Mouse (Mus musculus) ES-Bruce4 (cell line): ENCODE measurements around the gene Akain1.

Experiments used
- CTCF ChIP-seq: IDR thresholded peaks from one replicate; pipeline ENCODE4 v1.8.1; 2011; ENCODE audit warnings: low read depth, low read length
- EP300 ChIP-seq: IDR thresholded peaks from 2 replicates; pipeline ENCODE4 v1.6.1; 2011; ENCODE audit warnings: low read depth, low read length; ENCODE audit not compliant: insufficient read depth
- POLR2A ChIP-seq: IDR thresholded peaks from one replicate; pipeline ENCODE4 v1.8.1; 2011; ENCODE audit warnings: low read length; ENCODE audit not compliant: insufficient read depth

GRCm38 (mm10) chr17:69438486-69438885 is 640 bp upstream of the Akain1 start:
- no peak for TF ChIP-seq POLR2A
- no peak for TF ChIP-seq CTCF
- TF ChIP-seq EP300 = no peak
